Mouse (Mus musculus) testis, adult 10 weeks (tissue): ENCODE results near the gene Hcn3. TPM values are rescaled to one million over a fixed set of nuclear protein-coding genes. Genes with fewer than 3 reads are reported as not detected.

Experiments used
- polyA plus RNA-seq: library from polyadenylated mRNA; stranded (reverse); fragments of 350-450 nt; fragmentation: Illumina TruSeq; extraction: RNeasy Lipid Tissue Mini Kit (QIAGEN cat#74804); gene quantifications from one replicate; pipeline ENCODE4 v1.2.3, GENCODE M21; 2014; ENCODE audit warnings: low read depth, low replicate concordance

The Hcn3 gene
- polyA plus RNA-seq: 0.08 TPM

GRCm38 (mm10) chr3:89159616-89160344, at the start of gene Hcn3:
Hcn3 (minus strand) TSS chr3:89160196.

GRCm38 (mm10) chr3:89202253-89203141, 42.5 kb upstream of the Hcn3 start, which contains the start of gene Gba:
Gba (plus strand) TSS chr3:89202928.

GRCm38 (mm10) chr3:89183058-89183958, 23.3 kb upstream of the Hcn3 start, which contains the start of gene Fam189b:
Fam189b (plus strand) TSS chr3:89183143.

GRCm38 (mm10) chr3:89177242-89178106, 17.5 kb upstream of the Hcn3 start, which contains the start of gene Scamp3:
Scamp3 (plus strand) TSS chr3:89177473.

GRCm38 (mm10) chr3:89164506-89165267, 4.7 kb upstream of the Hcn3 start, which contains the start of gene Clk2:
Clk2 (plus strand) TSS chr3:89164795.

GRCm38 (mm10) chr3:89135958-89136357, 24.0 kb downstream of the Hcn3 start, which contains the start of gene Pklr:
Pklr (plus strand) TSS chr3:89136142.

GRCm38 (mm10) chr3:89101812-89102494, 58.0 kb downstream of the Hcn3 start, which contains the start of gene Fdps:
Fdps (minus strand) TSS chr3:89101959.

GRCm38 (mm10) chr3:89100811-89101210, 59.2 kb downstream of the Hcn3 start, which contains the start of gene Gm43738:
Gm43738 (minus strand) TSS chr3:89101099.

Other genes starting within 250 kb of the Hcn3 start
- gene Msto1, start 246.2 kb downstream of the Hcn3 start, polyA plus RNA-seq: 10.2 TPM
- gene Ash1l, start 209.6 kb downstream of the Hcn3 start, polyA plus RNA-seq: 25.0 TPM
- 278 TPM for gene Dap3, start 209.0 kb downstream of the Hcn3 start, polyA plus RNA-seq
- gene Rusc1, start 66.9 kb downstream of the Hcn3 start, polyA plus RNA-seq: 0.76 TPM
- gene Gm43738, start 59.1 kb downstream of the Hcn3 start, polyA plus RNA-seq: not detected
- 22.2 TPM for gene Fdps, start 58.2 kb downstream of the Hcn3 start, polyA plus RNA-seq
- gene Pklr, start 24.1 kb downstream of the Hcn3 start, polyA plus RNA-seq: not detected
- gene Clk2, start 4.6 kb upstream of the Hcn3 start, polyA plus RNA-seq: 13.5 TPM
- 8.3 TPM for gene Scamp3, start 17.3 kb upstream of the Hcn3 start, polyA plus RNA-seq
- gene Fam189b, start 22.9 kb upstream of the Hcn3 start, polyA plus RNA-seq: not detected
- 4.8 TPM for gene Gba, start 42.7 kb upstream of the Hcn3 start, polyA plus RNA-seq
- 3.4 TPM for gene Thbs3, start 55.0 kb upstream of the Hcn3 start, polyA plus RNA-seq
- gene Mtx1, start 66.9 kb upstream of the Hcn3 start, polyA plus RNA-seq: 187 TPM
- gene Muc1, start 68.9 kb upstream of the Hcn3 start, polyA plus RNA-seq: 11.6 TPM
- 13.6 TPM for gene Krtcap2, start 85.8 kb upstream of the Hcn3 start, polyA plus RNA-seq
- 0.98 TPM for gene Trim46, start 86.1 kb upstream of the Hcn3 start, polyA plus RNA-seq
- not detected for gene Dpm3, start 99.2 kb upstream of the Hcn3 start, polyA plus RNA-seq
- 1.1 TPM for gene Slc50a1, start 110.4 kb upstream of the Hcn3 start, polyA plus RNA-seq
- gene Efna1, start 120.9 kb upstream of the Hcn3 start, polyA plus RNA-seq: not detected
- gene Efna3, start 162.8 kb upstream of the Hcn3 start, polyA plus RNA-seq: 0.11 TPM
- not detected for gene Efna4, start 177.8 kb upstream of the Hcn3 start, polyA plus RNA-seq
- 3.3 TPM for gene Adam15, start 189.8 kb upstream of the Hcn3 start, polyA plus RNA-seq
- gene Dcst2, start 201.8 kb upstream of the Hcn3 start, polyA plus RNA-seq: 6.5 TPM
- 25.0 TPM for gene Dcst1, start 205.1 kb upstream of the Hcn3 start, polyA plus RNA-seq
- 0.24 TPM for gene Zbtb7b, start 234.6 kb upstream of the Hcn3 start, polyA plus RNA-seq
- gene Lenep, start 242.6 kb upstream of the Hcn3 start, polyA plus RNA-seq: 0.34 TPM